Mouse (Mus musculus) midbrain, postnatal 0 days (tissue): ENCODE results near the gene Fbxl21. TPM values are rescaled to one million over a fixed set of nuclear protein-coding genes. Genes with fewer than 3 reads are reported as not detected.

Experiments used
- ATAC-seq: fragments of 200-750 bp; cut with Nextera tagmentation; 2 replicates; pipeline ENCODE4 v1.8.0; 2017; ENCODE audit warnings: moderate number of reproducible peaks, mild to moderate bottlenecking, moderate TSS enrichment, moderate library complexity; ENCODE audit not compliant: low FRiP score
- DNase-seq: peaks from one replicate; pipeline ENCODE4 v3.0.0-alpha.2; 2015; ENCODE audit warnings: low spot score
- H3K27ac ChIP-seq: fragments of 300-500 bp; sonication (generic); 2 replicates; pipeline ENCODE4 v1.5.1; 2014; ENCODE audit warnings: low read depth, mild to moderate bottlenecking, low read length, mixed read lengths
- H3K27me3 ChIP-seq: fragments of 300-500 bp; sonication (generic); 2 replicates; pipeline ENCODE4 v1.6.1; 2014; ENCODE audit warnings: low read length, control low read depth, mixed read lengths; ENCODE audit not compliant: insufficient read depth
- H3K36me3 ChIP-seq: fragments of 300-500 bp; sonication (generic); 2 replicates; pipeline ENCODE4 v1.6.1; 2014; ENCODE audit warnings: low read length, control low read depth, mixed read lengths; ENCODE audit not compliant: insufficient read depth
- H3K4me1 ChIP-seq: fragments of 300-500 bp; sonication (generic); 2 replicates; pipeline ENCODE4 v1.6.1; 2014; ENCODE audit warnings: mild to moderate bottlenecking, control low read depth, antibody characterized with exemption, low read length, mixed read lengths; ENCODE audit not compliant: insufficient read depth
- H3K4me2 ChIP-seq: fragments of 300-500 bp; sonication (generic); 2 replicates; pipeline ENCODE4 v1.6.1; 2014; ENCODE audit warnings: low read depth, mild to moderate bottlenecking, low read length, mixed read lengths; ENCODE audit not compliant: poor library complexity, severe bottlenecking
- H3K4me3 ChIP-seq: fragments of 300-500 bp; sonication (generic); 2 replicates; pipeline ENCODE4 v1.5.1; 2014; ENCODE audit warnings: low read depth, mild to moderate bottlenecking, low read length, moderate library complexity
- H3K9ac ChIP-seq: fragments of 300-500 bp; sonication (generic); replicated peaks from 2 replicates; pipeline ENCODE4 v1.6.1; 2014; ENCODE audit warnings: mild to moderate bottlenecking, low read length, moderate library complexity, mixed read lengths; ENCODE audit not compliant: poor library complexity, severe bottlenecking
- H3K9me3 ChIP-seq: fragments of 300-500 bp; sonication (generic); 2 replicates; pipeline ENCODE4 v1.6.1; 2016; ENCODE audit warnings: low read length, control low read depth
- CTCF ChIP-seq: IDR thresholded peaks from 2 replicates; pipeline ENCODE4 v1.5.1; 2016; ENCODE audit warnings: antibody characterized with exemption, mild to moderate bottlenecking
- WGBS: fragments of 180-500 bp; shearing (Covaris S2); extraction: QIAGEN DNeasy Blood & Tissue Kit; methylation state at CpG from one replicate; pipeline ENCODE4 v1.1.7; 2014; 5-methylcytosine and 5-hydroxymethylcytosine counted together
- polyA plus RNA-seq: library from polyadenylated mRNA; unstranded; fragments of >200 nt; fragmentation: Nextera tagmentation; extraction: Ambion mirVana; gene quantifications from 2 replicates; pipeline ENCODE4 v1.2.1, GENCODE M21; 2015
- total RNA-seq: library from RNA; depleted of rRNA; stranded (reverse); fragments of >200 nt; gene quantifications from 2 replicates; pipeline ENCODE4 v1.2.3, GENCODE M21; 2014

Gene Fbxl21
- total and polyA plus RNA-seq, 2 experiments from 2014 or later: 4.3 to 7.2 TPM

DNA sequence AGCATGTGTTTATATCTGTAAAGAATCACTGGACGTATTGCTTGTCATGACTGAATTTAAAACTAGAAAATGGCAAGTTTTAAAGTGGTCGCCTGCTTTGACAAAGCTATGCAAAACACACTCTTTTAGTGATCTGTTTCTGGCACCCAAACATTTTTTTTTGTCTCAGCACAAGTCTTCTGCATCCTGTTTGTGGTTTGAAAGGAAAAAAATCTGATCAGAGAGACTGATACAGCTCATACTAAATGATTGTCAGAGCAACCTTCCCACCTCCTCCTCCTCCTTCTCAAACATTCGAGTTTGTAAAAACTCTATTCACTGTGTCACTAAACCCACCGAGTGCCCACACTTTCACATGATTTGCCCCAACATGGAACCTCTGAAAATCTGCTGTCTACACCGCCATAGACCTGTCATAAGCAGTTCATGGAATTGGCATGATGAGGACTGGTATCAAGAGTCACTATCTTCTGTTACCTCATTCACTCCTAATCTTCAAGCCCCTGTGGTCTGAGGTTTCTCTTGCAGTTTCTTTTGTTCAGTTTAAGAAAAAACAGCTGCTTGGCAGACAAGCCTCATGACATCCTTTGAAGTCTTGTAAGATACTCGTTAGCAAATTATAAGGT lies 15.3 kb upstream of the Fbxl21 start:
- Histone ChIP-seq H3K4me1 (no peaks in the 10 kb centered on the region), H3K27me3 (no peaks in the 10 kb centered on the region), H3K36me3 (no peaks in the 10 kb centered on the region), H3K9me3 (no peaks in the 10 kb centered on the region), H3K9ac (no peak overlapping the region), H3K4me2 (no peak overlapping the region), H3K4me3 (no peak overlapping the region), H3K27ac (no peak overlapping the region)
- 82% methylated on average over 6 of the region's 6 CpGs for WGBS
- TF ChIP-seq CTCF: no peak
- ATAC-seq (no peak), DNase-seq (no peak)

- ATAC-seq (no peak), DNase-seq (no peak)
- no peaks in the 10 kb centered on the region for H3K4me1 ChIP-seq
- no peaks in the 10 kb centered on the region for H3K9me3 ChIP-seq
- H3K4me3 ChIP-seq: no peak overlapping the region
- H3K27me3 ChIP-seq: no peaks in the 10 kb centered on the region
- 80% methylated on average over 2 of the region's 2 CpGs for WGBS
- no peak overlapping the region for H3K4me2 ChIP-seq
- H3K27ac ChIP-seq: no peak overlapping the region
- no peak for TF ChIP-seq CTCF
- no peaks in the 10 kb centered on the region for H3K36me3 ChIP-seq
- H3K9ac ChIP-seq: no peak overlapping the region
Observed at GRCm38 (mm10) chr13:56509796-56510195, 12.5 kb upstream of the Fbxl21 start.

- Histone ChIP-seq H3K4me2 (no peak overlapping the region), H3K4me1 (no peaks in the 10 kb centered on the region; the same call in 1 of the 2 replicates), H3K36me3 (no peaks in the 10 kb centered on the region), H3K9me3 (no peaks in the 10 kb centered on the region), H3K9ac (no peak overlapping the region), H3K27ac (no peak overlapping the region), H3K27me3 (no peaks in the 10 kb centered on the region), H3K4me3 (no peak overlapping the region)
- no peak for ATAC-seq
- TF ChIP-seq CTCF: no peak
- no peak for DNase-seq
Observed at GRCm38 (mm10) chr13:56513595-56513994, 8.7 kb upstream of the Fbxl21 start.

DNA sequence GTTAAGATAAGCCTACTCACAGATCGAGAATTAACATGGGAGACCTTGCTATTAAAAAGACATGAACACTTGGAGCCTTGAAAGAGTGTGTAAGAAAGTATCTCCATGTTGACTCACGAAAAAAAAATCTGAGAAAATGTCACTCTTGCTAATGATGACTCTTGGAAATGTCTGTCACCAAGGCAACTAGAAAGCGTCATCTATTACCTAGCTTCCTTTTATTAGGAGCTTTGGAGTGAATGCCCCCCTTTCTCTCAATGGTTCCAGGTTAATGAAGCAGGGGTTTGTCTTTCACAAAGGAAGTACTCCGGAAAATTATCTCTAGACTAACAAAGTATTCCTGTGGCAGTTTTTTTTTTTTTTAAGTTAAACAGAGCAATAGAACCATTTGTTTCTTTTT lies 6.0 kb upstream of the Fbxl21 start:
- Histone ChIP-seq H3K27ac (no peak overlapping the region), H3K27me3 (no peaks in the 10 kb centered on the region), H3K9ac (no peak overlapping the region), H3K36me3 (no peaks in the 10 kb centered on the region), H3K9me3 (no peaks in the 10 kb centered on the region), H3K4me3 (no peak overlapping the region), H3K4me1 (no peaks in the 10 kb centered on the region; the same call in 1 of the 2 replicates), H3K4me2 (no peak overlapping the region)
- TF ChIP-seq CTCF: no peak
- DNase-seq (peak; percentile 41), ATAC-seq (no peak)
- 56% methylated on average over 4 of the region's 4 CpGs for WGBS

DNA sequence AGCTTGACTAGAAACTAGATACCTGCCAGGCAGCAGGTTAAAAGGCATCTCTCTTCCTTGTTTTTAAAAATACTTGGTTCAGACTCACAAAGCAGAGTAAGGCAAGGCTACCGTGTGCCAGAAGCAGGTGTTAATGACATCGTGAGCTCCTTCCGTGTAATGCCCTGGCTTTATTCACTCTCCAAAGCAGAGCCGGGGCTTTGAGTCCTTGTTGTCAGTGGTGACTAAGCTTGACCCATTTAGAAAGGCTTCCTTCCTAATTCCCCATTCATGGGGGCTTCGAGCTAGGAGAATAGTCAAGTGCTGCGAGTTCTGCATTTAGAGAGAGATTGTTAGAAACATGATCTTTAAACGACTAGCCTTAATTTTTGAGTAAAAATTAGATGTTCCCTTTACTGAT lies 5.5 kb upstream of the Fbxl21 start:
- DNase-seq (peak; percentile 5), ATAC-seq (no peak)
- Histone ChIP-seq H3K36me3 (no peaks in the 10 kb centered on the region), H3K4me3 (no peak overlapping the region), H3K27ac (no peak overlapping the region), H3K9ac (no peak overlapping the region), H3K4me2 (no peak overlapping the region), H3K9me3 (no peaks in the 10 kb centered on the region), H3K4me1 (no peaks in the 10 kb centered on the region; the same call in 1 of the 2 replicates), H3K27me3 (no peaks in the 10 kb centered on the region)
- no peak for TF ChIP-seq CTCF
- 16% methylated on average over 7 of the region's 7 CpGs for WGBS

- TF ChIP-seq CTCF: no peak
- ATAC-seq: peak; percentile 45; the same call in 1 of the 2 replicates
- no peak for DNase-seq
- peak overlapping the region; percentile 66 for H3K4me3 ChIP-seq
- H3K4me2 ChIP-seq: peak overlapping the region; percentile 97
- peak overlapping the region; percentile 57 for H3K9ac ChIP-seq
- H3K9me3 ChIP-seq: no peaks in the 10 kb centered on the region
- no peaks in the 10 kb centered on the region for H3K36me3 ChIP-seq
- WGBS: 2% methylated on average over 8 of the region's 8 CpGs
- no peak overlapping the region; the same call in 1 of the 2 replicates for H3K27ac ChIP-seq
- no peaks in the 10 kb centered on the region for H3K4me1 ChIP-seq
- no peaks in the 10 kb centered on the region for H3K27me3 ChIP-seq
Observed at GRCm38 (mm10) chr13:56522821-56523167, 522 bp downstream of the Fbxl21 start.
